Mouse (Mus musculus) cerebellum, adult (tissue): ENCODE results near the gene Olfr457.
"Not testable (repeated sequence)": the region's sequence is repeated elsewhere in the genome, so short reads cannot be mapped to it uniquely, and the experiment has no call there.

ENCODE experiments used
- ATAC-seq: cut with Nextera tagmentation; 2 replicates; pipeline ENCODE4 v1.9.2; 2017; ENCODE audit warnings: mild to moderate bottlenecking, moderate library complexity, mixed read lengths; ENCODE audit not compliant: insufficient number of reproducible peaks, low FRiP score, low TSS enrichment

The Olfr457 gene

GRCm38 (mm10) chr6:42476235-42476634 is at the start of gene Olfr457:
Olfr457 (minus strand) TSS chr6:42476335.
- ATAC-seq: no peak

GRCm38 (mm10) chr6:42513461-42513860 is 37.3 kb upstream of the Olfr457 start:
- no peak for ATAC-seq

DNA sequence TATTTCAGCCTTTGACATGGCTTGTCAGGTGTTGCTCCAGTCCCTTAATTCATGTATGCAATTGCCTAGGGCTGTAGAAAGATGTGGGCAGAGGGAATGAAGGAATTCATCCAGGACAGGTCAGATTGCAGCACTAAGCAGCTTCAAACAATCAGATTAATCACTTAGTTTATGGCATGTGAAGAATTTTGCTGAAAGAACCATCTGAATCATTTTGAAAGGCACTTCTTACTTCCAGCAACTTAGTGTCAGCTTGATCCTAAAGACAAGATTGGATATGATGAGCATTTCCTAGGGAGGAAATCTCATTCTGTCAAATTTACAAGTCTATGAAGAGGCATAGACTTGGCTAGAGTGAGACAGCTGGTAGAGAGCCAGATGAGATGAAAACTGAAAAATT is 33.2 kb upstream of the Olfr457 start:
- no peak for ATAC-seq

DNA sequence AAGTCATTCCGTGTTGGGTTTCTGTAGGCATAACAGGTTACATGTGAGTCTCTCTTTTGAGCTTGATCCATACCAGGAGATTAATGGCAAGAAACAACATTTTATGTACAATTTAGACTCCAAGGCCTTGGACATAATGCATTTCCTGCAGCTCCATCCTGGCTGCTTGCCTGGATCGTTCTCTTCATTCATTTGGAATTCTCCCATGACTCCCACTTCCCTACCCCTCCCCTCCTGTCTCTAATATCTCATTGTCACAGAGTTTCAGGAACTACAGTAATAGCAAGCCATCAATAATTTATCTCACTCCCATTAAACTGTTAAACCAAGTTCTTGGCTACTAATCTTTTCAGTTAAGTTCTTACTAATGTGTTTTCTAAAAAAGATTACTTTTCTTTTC is 27.3 kb upstream of the Olfr457 start:
- no peak for ATAC-seq

DNA sequence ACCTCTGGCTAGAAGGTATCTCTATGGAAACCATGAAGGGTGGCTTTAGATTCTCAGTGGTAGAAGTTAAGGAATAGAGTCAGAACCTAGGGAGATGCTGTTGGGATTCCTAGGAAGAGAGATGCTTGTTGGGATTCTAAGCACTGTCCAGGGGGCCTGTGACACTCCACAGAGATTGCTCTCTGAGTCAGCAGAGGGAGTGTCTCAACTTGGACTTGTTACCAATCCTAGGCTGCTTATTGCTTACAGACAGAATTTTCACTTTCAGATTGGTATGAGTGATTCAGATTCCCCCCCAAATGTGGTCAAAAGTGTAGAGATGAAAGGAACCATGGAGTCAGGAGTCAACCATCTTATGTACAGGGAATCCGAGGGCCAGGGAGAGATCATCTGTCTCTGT is 13.6 kb upstream of the Olfr457 start:
- ATAC-seq: no peak

DNA sequence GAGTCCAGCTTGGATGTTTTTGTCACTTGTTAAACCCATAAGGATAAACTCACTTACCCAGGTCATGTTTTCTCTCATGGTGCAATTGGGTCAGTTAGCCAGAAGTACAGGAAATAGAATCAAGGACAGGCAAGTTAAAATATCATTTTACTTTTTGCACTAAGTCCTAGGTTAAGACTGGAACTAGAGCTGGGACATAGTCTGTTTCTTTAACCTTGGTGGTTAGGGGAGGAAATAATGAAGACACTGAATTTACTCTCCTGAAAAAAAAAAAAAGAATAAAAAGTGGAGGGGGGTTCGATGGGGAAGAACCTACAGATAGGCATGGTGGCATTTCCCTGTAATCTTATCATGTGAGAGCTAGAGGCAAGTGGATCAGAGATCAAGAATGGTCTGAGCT is 11.0 kb upstream of the Olfr457 start, which contains the start of gene Olfr456:
Gene Olfr456 (minus strand): TSS at position 101 of the 400 bp plus-strand sequence.
- ATAC-seq: no peak

DNA sequence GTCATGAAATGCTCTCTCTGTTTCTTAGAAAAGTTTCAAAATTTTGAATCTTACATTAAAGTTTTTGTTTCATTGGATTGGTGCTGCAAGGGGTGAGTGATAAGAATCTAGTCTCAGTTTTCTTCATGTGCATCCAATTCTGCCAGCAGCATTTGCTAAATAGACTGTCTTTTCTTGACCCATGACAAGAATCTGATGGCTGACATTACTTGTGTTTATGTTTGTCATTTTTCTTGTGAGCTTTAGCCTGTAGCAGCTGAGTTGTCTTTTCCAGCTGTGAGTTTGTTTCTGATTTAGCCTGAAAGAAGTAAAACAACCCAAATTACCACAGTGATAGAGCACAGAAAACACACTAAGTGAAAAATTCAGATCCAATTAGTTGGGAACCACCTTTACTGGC is 8.5 kb upstream of the Olfr457 start:
- no peak for ATAC-seq

DNA sequence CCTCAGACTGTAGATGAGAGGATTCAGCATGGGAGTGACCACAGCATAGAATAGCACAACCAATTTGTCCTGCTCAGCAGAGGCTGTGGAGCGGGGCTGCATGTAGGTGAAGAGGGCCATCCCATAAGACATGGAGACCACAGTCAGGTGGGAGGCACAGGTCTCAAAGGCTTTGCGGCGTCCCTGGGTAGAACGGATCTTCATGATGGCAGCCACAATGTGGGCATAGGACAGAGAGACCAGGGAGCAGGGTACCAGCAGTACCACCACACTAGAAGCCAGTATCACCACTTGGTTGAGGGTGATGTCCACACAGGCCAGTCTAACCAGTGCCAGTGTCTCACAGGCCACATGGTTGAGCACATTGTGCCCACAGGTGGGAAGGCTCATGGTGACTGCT is 4.8 kb downstream of the Olfr457 start:
- not testable (repeated sequence) for ATAC-seq

GRCm38 (mm10) chr6:42470542-42470941 is 5.6 kb downstream of the Olfr457 start:
- no peak for ATAC-seq

DNA sequence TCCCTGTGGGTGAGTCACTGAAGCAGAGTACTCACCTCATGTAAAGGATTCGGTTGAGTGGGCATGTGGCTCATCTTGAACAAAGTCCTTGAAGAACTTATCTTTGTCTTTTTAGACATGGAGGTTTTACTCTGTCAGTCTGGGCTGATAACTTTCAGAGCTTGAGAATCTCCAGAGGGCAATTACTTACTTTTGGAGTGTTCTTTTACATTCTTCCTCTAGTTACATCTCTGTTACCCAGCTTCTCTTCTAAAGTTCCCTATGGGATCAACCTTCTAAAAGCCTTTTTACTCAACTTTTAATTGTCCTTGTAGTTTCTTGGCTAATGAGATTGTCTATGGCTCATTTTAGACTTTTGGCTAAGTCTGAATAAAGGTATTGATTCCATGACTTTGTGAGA is 11.0 kb downstream of the Olfr457 start, which contains the start of gene Olfr458:
Gene Olfr458 (minus strand): TSS at position 101 of the 400 bp plus-strand sequence.
- no peak for ATAC-seq

DNA sequence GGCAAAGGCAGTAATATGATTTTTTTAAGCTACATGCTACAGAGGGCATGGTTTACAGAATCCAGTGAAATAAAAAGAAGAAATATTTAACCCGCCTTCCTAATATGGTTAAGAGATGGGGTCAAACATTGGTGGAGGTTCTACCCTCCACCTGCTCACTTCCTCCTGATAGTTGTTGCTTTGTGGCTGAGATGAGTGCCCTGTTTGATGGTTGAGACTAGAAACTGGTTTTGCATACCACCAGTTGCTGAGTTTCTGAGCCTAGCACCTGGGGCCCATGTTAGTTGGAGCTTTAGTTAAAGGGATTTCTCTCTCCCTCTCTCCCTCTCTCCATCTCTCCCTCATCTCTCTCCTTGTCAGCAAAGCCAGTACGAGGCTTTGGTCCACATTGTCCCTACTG is 28.8 kb downstream of the Olfr457 start:
- ATAC-seq: no peak

DNA sequence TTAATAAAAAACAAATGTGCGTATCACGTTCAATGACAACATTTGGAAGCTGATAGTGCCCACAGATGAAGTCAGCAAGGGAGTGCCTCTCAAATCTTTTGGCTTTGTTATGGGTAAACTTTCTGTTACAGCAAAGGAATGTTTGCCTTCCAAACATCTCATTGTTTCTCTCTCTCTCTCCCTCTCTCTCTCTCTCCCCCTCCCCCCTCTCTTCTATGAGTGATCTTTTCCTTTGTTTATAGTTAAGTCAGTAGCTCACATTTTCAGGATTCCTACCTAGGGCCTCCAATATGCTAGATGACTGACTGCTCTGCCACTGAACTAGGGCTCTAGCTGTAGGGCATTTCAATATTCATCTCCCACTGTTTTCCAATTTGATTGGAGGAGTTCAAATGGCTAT is 31.6 kb downstream of the Olfr457 start:
- ATAC-seq: no peak

DNA sequence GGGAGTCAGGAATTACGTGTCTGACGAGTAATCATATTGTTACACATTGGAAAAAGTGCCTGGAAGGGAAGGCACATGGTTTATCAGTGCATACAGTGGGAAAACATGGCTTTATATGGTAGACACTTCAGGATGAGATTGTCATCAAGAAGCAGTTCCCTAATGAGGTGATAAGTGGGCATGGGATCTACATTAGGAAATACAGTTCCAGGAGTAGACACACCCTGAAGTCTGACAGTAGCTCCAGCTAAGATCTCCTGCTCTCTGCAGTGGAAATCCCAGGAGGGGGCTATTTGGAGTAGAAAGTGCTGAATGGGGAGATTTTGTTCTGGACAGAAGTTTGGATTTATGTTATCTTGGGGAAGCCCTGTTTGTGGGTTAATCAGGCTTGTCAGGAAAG is 34.7 kb downstream of the Olfr457 start:
- no peak for ATAC-seq

DNA sequence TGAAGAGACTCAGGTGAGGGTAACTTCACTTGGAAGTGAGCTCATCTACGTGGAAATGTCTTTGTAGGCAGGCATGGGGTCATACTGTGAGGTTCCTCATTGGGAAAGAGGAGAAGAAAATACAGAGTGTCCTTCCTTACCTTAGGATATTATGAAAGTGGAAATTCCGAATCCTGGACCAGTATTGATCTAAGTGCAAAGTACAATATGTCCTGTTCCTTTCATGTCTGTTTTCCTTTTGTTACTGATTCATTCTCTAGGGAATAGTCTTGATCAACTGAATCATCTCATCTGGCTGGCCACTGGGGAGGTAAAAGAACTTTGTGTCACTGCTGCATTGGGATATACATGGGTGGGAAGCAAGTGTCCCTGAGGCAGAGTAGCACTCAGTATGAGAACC is 40.6 kb downstream of the Olfr457 start:
- ATAC-seq: no peak

- no peak for ATAC-seq
These were observed 41.7 kb downstream of the Olfr457 start, which contains the start of gene Tas2r126 for GRCm38 (mm10) chr6:42434446-42434845. Tas2r126 (plus strand) TSS chr6:42434535.

DNA sequence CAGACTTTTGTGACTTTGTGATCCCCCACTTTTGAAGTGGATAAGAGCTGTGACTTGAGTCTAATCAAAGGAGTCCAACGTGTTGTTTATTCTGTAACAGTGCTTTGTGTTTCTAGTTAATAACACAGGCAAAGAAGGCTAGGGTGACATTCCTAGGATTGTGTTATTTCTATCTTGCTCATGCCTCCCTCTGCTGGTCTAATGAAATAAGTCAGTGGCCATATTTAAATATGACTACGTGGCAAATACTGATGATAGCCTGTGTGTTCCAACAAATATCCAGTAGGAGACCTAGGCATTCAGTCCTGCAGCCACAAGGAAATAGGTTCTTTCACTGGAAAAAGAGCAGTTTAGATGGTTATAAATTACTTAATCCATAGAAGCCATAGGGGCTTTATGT is 42.6 kb downstream of the Olfr457 start:
- ATAC-seq: no peak

GRCm38 (mm10) chr6:42426337-42426736 is 49.8 kb downstream of the Olfr457 start:
- no peak for ATAC-seq

- ATAC-seq: no peak
These were observed 51.7 kb downstream of the Olfr457 start for GRCm38 (mm10) chr6:42424472-42424871.

DNA sequence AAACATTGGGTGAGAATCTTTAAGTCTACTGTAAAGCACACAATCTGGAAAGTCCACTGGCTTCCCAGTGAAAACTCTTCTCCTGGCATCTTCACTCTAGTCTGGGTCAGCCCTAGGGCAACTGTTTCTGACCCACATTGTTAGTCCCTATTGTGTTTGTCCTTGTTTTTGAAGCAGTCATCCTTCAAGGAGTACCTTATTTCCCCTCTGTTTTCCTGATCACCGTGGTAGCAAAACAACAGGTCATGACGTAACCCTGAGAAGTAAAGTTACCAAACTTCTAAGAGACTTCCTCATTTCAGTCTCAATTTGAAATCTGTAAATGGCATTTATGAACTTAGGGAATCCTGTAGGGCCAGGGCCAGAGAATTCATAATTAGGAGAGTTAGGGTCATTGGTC is 54.7 kb downstream of the Olfr457 start:
- no peak for ATAC-seq

- ATAC-seq: no peak
These were observed 56.7 kb downstream of the Olfr457 start for GRCm38 (mm10) chr6:42419443-42419842.
